Mouse (Mus musculus) embryonic facial prominence, embryonic 12.5 days (tissue): Measurements from ENCODE around the gene Pdhb. TPM values are rescaled to one million over a fixed set of nuclear protein-coding genes. Genes with fewer than 3 reads are reported as not detected.

Experiments
- ATAC-seq: fragments of 200-750 bp; cut with Nextera tagmentation; 2 replicates; pipeline ENCODE4 v1.8.0; 2017; ENCODE audit not compliant: insufficient number of reproducible peaks, insufficient read depth, low FRiP score, low TSS enrichment
- H3K27ac ChIP-seq: fragments of 300-500 bp; sonication (generic); 2 replicates; pipeline ENCODE4 v1.5.1; 2016; ENCODE audit warnings: mild to moderate bottlenecking
- H3K27me3 ChIP-seq: fragments of 300-500 bp; sonication (generic); 2 replicates; pipeline ENCODE4 v1.6.1; 2016; ENCODE audit warnings: mild to moderate bottlenecking, moderate library complexity
- H3K36me3 ChIP-seq: fragments of 300-500 bp; sonication (generic); 2 replicates; pipeline ENCODE4 v1.6.1; 2016; ENCODE audit warnings: mild to moderate bottlenecking
- H3K4me1 ChIP-seq: fragments of 300-500 bp; sonication (generic); 2 replicates; pipeline ENCODE4 v1.6.1; 2016
- H3K4me2 ChIP-seq: fragments of 300-500 bp; sonication (generic); replicated peaks from 2 replicates; pipeline ENCODE4 v1.6.1; 2016; ENCODE audit warnings: mild to moderate bottlenecking, moderate library complexity
- H3K4me3 ChIP-seq: fragments of 300-500 bp; sonication (generic); 2 replicates; pipeline ENCODE4 v1.5.1; 2016; ENCODE audit warnings: mild to moderate bottlenecking
- H3K9ac ChIP-seq: fragments of 300-500 bp; sonication (generic); 2 replicates; pipeline ENCODE4 v1.6.1; 2016; ENCODE audit warnings: mild to moderate bottlenecking, moderate library complexity
- H3K9me3 ChIP-seq: fragments of 300-500 bp; sonication (generic); 2 replicates; pipeline ENCODE4 v1.6.1; 2016; ENCODE audit warnings: mild to moderate bottlenecking, moderate library complexity
- WGBS: fragments of 180-500 bp; shearing (Covaris S2); methylation state at CpG from one replicate; pipeline ENCODE4 v1.1.7; 2016; 5-methylcytosine and 5-hydroxymethylcytosine counted together
- polyA plus RNA-seq: library from polyadenylated mRNA; unstranded; fragments of >200 nt; fragmentation: Nextera tagmentation; extraction: Ambion mirVana; gene quantifications from 2 replicates; pipeline ENCODE4 v1.2.1, GENCODE M21; 2016

The Pdhb gene
- 196 and 198 TPM in 2 replicates for polyA plus RNA-seq

DNA sequence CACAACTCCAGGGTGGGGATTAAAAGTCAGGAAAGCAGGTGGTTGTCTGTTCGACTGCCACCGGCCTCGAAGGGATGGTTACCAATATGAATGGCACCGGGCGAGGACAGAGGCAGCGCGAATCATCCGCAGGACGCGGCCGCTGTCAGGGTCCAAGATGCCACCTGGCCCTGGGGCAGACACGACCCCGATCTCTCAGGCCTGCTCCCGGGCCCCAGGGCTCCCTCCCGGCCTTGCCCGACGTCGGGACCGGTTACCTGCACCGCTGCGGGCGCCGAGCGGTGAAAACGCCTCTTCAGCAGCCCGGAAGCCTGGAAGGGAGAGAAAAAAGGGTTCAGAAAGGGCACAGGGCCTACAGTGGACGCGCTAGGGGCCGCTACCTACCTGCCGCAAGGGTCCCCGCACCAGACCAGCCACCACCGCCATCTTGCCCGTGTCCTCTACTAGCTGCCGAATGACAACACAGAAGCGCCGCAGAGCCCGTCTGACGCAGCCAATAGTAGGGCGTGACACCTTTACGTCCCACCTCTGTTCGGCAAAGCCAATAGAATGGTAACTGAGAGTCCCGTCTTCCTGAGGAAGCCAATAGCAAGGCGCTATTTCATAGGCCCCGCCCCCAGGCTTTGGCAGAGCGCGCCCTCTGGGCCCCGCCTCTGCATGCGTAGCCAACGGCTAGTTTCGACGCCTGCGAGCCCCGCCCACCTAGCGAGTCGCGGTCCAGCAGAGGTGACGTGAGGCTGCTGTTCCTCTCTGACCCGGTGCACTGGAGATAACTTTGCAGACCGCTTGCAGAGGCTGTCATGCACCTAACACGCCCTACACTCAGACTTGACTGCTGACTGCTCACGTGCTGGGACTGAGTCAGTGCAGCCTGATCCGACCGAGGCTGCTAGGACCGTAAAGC, at the start of gene Pdhb:
Gene Pdhb, minus strand, starts transcription at position 519 of the 904 bp plus-strand sequence.
- under 1% methylated on average over 64 of the region's 64 CpGs for WGBS
- Histone ChIP-seq H3K27me3 (no peaks in the 10 kb centered on the region), H3K27ac (peak within 1 kb of the TSS; percentile 76), H3K4me1 (peaks cover 7% of the 10 kb centered on the region), H3K9me3 (no peaks in the 10 kb centered on the region), H3K9ac (peak within 1 kb of the TSS; percentile 92), H3K4me2 (peak within 1 kb of the TSS; percentile 79), H3K4me3 (peak within 1 kb of the TSS; percentile 90), H3K36me3 (peaks cover 30% of the 10 kb centered on the region)
- ATAC-seq = peak; percentile 100

GRCm38 (mm10) chr14:8222561-8222960, 49.7 kb upstream of the Pdhb start:
- H3K9me3 ChIP-seq = no peaks in the 10 kb centered on the region
- 94% methylated on average over 16 of the region's 16 CpGs for WGBS
- H3K36me3 ChIP-seq = peaks cover 11% of the 10 kb centered on the region
- no peak for ATAC-seq
- peaks cover 6% of the 10 kb centered on the region; the same call in 1 of the 2 replicates for H3K4me1 ChIP-seq
- H3K9ac ChIP-seq = no peak overlapping the region
- H3K27me3 ChIP-seq = no peaks in the 10 kb centered on the region
- no peak overlapping the region for H3K27ac ChIP-seq
- no peak overlapping the region for H3K4me2 ChIP-seq
- no peak overlapping the region for H3K4me3 ChIP-seq

DNA sequence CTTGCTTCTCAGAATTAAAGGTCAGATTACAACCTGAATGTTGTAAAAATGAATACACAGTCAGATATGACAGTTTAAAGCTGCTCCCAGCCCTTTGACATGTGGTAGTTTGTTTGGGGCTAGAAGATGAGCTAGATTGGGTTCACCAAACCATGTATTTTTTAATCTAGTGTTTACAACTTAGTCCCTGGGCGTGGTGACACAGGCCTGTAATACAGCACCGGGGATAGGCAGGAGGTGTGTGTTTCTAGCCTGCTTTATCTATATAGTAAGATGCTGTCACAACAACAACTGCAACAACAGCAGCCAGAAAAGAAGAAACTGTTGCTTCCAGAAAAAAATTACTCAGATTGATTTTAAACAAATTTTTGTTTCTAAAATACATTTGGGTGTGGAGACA, 48.1 kb upstream of the Pdhb start:
- Histone ChIP-seq H3K4me1 (peaks cover 6% of the 10 kb centered on the region; the same call in 1 of the 2 replicates), H3K4me3 (no peak overlapping the region), H3K36me3 (peaks cover 11% of the 10 kb centered on the region), H3K9me3 (no peaks in the 10 kb centered on the region), H3K27me3 (no peaks in the 10 kb centered on the region), H3K27ac (no peak overlapping the region), H3K4me2 (no peak overlapping the region), H3K9ac (no peak overlapping the region)
- 92% methylated on average over 2 of the region's 2 CpGs for WGBS
- ATAC-seq = no peak

GRCm38 (mm10) chr14:8220306-8220705, 47.5 kb upstream of the Pdhb start:
- no peak overlapping the region for H3K4me3 ChIP-seq
- WGBS = 55% methylated on average over 7 of the region's 7 CpGs
- no peak for ATAC-seq
- H3K27ac ChIP-seq = no peak overlapping the region
- H3K36me3 ChIP-seq = peaks cover 11% of the 10 kb centered on the region
- no peaks in the 10 kb centered on the region for H3K9me3 ChIP-seq
- peaks cover 8% of the 10 kb centered on the region; the same call in 1 of the 2 replicates for H3K4me1 ChIP-seq
- no peak overlapping the region for H3K9ac ChIP-seq
- H3K27me3 ChIP-seq = no peaks in the 10 kb centered on the region
- H3K4me2 ChIP-seq = no peak overlapping the region

GRCm38 (mm10) chr14:8219876-8220275, 47.1 kb upstream of the Pdhb start:
- H3K27me3 ChIP-seq = no peaks in the 10 kb centered on the region
- ATAC-seq = no peak
- H3K36me3 ChIP-seq = peaks cover 11% of the 10 kb centered on the region
- 66% methylated on average over 11 of the region's 11 CpGs for WGBS
- no peak overlapping the region for H3K4me2 ChIP-seq
- H3K4me1 ChIP-seq = peaks cover 13% of the 10 kb centered on the region; the same call in 1 of the 2 replicates
- H3K27ac ChIP-seq = no peak overlapping the region
- H3K9ac ChIP-seq = no peak overlapping the region
- no peaks in the 10 kb centered on the region for H3K9me3 ChIP-seq
- H3K4me3 ChIP-seq = no peak overlapping the region

- ATAC-seq = no peak
- peaks cover 11% of the 10 kb centered on the region for H3K36me3 ChIP-seq
- no peak overlapping the region for H3K9ac ChIP-seq
- no peak overlapping the region for H3K4me3 ChIP-seq
- peak overlapping the region; percentile 19; the same call in 1 of the 2 replicates for H3K27ac ChIP-seq
- H3K9me3 ChIP-seq = no peaks in the 10 kb centered on the region
- WGBS = 18% methylated on average over 10 of the region's 10 CpGs
- H3K4me2 ChIP-seq = no peak overlapping the region
- no peaks in the 10 kb centered on the region for H3K27me3 ChIP-seq
- H3K4me1 ChIP-seq = peaks cover 16% of the 10 kb centered on the region; the same call in 1 of the 2 replicates
These were observed 46.0 kb upstream of the Pdhb start for GRCm38 (mm10) chr14:8218730-8219380.

- no peaks in the 10 kb centered on the region for H3K27me3 ChIP-seq
- H3K4me3 ChIP-seq = no peak overlapping the region
- 52% methylated on average over 7 of the region's 7 CpGs for WGBS
- no peaks in the 10 kb centered on the region for H3K9me3 ChIP-seq
- H3K27ac ChIP-seq = no peak overlapping the region; the same call in 1 of the 2 replicates
- H3K4me2 ChIP-seq = no peak overlapping the region
- H3K36me3 ChIP-seq = peaks cover 11% of the 10 kb centered on the region
- H3K9ac ChIP-seq = no peak overlapping the region
- peaks cover 16% of the 10 kb centered on the region; the same call in 1 of the 2 replicates for H3K4me1 ChIP-seq
- no peak for ATAC-seq
These were observed 45.4 kb upstream of the Pdhb start for GRCm38 (mm10) chr14:8218238-8218637.

DNA sequence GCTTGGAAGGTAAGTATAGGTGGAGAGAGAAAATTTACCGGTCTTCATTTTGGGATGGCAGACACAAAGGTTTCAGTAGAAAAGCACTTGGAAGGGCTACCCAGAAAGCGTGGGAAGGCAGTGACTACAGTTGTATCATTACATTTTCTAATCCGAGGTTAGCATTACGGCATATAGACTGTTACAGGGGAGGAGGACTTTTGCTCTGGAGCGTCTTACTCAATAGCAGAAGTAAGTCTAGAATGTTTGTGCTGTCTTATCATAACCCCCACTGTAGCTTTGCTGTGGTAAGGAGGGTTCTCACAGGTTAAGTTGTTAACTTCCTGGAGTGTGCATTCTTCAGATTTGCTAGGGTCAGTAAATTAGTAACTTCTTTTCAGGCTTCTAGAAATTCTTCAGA, 43.3 kb upstream of the Pdhb start:
- no peaks in the 10 kb centered on the region for H3K27me3 ChIP-seq
- H3K9me3 ChIP-seq = no peaks in the 10 kb centered on the region
- H3K36me3 ChIP-seq = no peaks in the 10 kb centered on the region
- WGBS = 65% methylated on average over 5 of the region's 5 CpGs
- no peak overlapping the region for H3K4me3 ChIP-seq
- no peak overlapping the region for H3K27ac ChIP-seq
- ATAC-seq = no peak
- H3K4me2 ChIP-seq = peak overlapping the region; percentile 73
- H3K9ac ChIP-seq = no peak overlapping the region
- H3K4me1 ChIP-seq = peaks cover 16% of the 10 kb centered on the region; the same call in 1 of the 2 replicates

- no peaks in the 10 kb centered on the region for H3K27me3 ChIP-seq
- no peak overlapping the region; the same call in 1 of the 2 replicates for H3K9ac ChIP-seq
- H3K4me3 ChIP-seq = peak overlapping the region; percentile 65; the same call in 1 of the 2 replicates
- peak overlapping the region; percentile 73 for H3K4me2 ChIP-seq
- ATAC-seq = no peak
- no peaks in the 10 kb centered on the region for H3K9me3 ChIP-seq
- no peak overlapping the region for H3K27ac ChIP-seq
- peaks cover 16% of the 10 kb centered on the region; the same call in 1 of the 2 replicates for H3K4me1 ChIP-seq
- 14% methylated on average over 21 of the region's 21 CpGs for WGBS
- no peaks in the 10 kb centered on the region for H3K36me3 ChIP-seq
These were observed 42.5 kb upstream of the Pdhb start for GRCm38 (mm10) chr14:8215208-8215778.

DNA sequence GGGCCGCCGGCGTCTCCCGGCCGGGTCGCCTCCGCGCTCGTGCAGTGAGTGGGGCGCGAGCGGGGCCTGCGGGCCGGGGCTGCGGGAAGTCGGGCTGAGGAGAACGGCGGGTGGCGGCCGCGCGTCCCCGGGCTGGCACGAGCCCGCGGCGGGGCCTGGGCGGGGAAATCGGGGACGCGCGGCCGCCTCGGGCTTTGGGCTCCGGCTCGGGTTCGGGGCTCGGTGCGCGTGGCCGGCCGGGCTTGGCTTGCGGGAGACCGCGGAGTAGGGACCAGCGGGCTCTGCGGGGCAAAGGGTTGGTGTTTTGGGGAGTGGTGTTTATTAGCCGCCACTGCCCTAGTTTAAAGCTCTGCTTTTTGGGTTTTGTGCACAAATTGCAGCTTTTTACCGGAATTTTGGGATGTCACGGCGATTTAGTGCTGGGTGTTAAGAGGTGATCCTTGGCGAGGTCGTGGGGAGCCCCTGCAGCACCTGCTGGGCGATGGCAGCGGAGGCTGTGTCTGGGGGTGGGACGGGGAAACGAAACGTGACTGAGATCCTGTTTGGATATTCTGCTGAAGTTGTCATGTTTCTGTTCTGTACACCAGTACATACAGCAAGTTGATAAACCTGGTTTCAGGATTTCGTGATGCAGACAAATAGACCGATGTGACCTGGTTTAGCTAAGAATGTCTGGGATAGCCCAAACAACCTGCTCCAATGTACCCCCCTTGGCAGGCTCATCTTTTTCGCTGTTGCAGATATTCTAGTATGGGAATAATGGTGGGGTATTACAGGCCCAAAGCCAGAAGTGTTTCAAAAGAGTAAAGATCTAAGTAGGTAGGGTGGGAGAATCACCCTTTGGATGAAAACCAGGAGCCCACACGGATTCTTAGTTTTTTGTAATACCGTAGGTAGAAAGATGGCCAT, 41.7 kb upstream of the Pdhb start:
- no peaks in the 10 kb centered on the region for H3K36me3 ChIP-seq
- 3% methylated on average over 55 of the region's 63 CpGs for WGBS
- H3K4me3 ChIP-seq = peak overlapping the region; percentile 65
- peak overlapping the region; percentile 80 for H3K27ac ChIP-seq
- H3K9ac ChIP-seq = peak overlapping the region; percentile 78
- H3K4me2 ChIP-seq = peak overlapping the region; percentile 73
- peaks cover 16% of the 10 kb centered on the region; the same call in 1 of the 2 replicates for H3K4me1 ChIP-seq
- H3K9me3 ChIP-seq = no peaks in the 10 kb centered on the region
- H3K27me3 ChIP-seq = no peaks in the 10 kb centered on the region
- ATAC-seq = peak; percentile 80
